Mouse (Mus musculus): ENCODE measurements around the gene Kcnn3. TPM values are rescaled to one million over a fixed set of nuclear protein-coding genes. Genes with fewer than 3 reads are reported as not detected.

Kcnn3 gene
- 10.6 and 16.4 TPM in 2 replicates for polyA plus RNA-seq (2012; rRNA removed)

DNA sequence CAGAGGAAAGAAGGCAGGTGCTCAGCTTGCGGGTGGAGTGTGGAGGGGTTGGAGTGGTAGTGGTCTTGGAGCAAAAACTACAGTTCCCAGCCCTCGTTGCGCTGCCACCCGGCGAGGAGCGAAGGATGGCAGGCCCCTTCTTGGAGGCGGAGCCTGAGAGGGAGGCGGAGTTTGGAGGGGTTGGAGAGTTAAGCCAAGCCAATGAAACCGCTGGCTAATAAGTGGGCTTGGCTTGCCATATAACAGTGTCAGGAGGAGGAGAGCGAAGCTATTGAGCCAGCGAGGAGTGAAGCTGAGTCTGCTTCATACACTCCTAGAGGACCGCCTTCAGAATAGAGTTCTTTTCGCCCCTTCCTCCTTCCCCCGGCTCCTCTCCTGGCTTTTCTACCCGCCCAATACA is at the start of gene Kcnn3:
Kcnn3 (plus strand) TSS at position 271 of the 400 bp plus-strand sequence.
- no peak for DNase-seq (ENCODE audit: low spot score)

- DNase-seq (ENCODE audit: low spot score) = no peak
Observed at GRCm38 (mm10) chr3:89472280-89472679, 47.7 kb upstream of the Kcnn3 start.

- no peak for DNase-seq (ENCODE audit: low spot score)
Observed at GRCm38 (mm10) chr3:89473838-89474237, 46.1 kb upstream of the Kcnn3 start.

DNA sequence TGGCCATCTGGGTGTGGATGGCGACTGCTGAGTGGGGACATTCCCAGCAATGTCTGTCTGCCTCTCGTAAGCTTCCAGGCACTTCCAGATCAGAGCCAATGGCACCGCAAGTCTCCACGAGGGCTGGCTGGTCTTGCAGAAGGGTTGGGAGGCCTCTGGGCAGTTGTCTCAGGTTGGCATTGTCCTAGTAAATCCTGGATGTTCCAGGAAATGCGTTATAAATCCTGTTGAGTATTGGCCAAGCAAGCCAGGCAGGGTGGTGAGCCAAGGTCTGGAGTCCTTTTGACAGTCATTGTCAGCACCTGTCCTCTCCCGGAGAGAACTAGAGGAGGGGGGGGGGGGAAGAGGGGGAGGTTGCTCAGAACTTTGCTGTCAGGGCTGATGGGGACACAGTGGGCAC is 40.9 kb upstream of the Kcnn3 start:
- no peak for DNase-seq (ENCODE audit: low spot score)

DNA sequence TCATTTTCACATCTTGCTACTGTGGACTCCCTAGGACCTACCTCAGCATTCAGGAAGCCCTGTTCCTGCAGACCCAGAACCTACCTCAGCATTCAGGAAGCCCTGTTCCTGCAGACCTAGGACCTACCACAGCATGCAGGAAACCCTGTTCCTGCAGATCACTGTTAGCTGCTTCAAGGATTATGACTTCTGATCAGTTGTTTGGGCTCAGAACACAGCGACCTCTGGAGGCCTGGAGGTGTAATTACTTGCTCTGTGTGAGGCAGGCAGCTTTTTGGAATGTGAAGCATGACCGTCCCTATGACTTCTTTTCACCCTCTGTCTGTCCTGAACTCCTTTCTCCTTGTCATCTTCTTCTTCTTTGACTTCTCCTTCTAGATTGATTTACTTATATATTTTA is 38.5 kb upstream of the Kcnn3 start:
- no peak for DNase-seq (ENCODE audit: low spot score)

DNA sequence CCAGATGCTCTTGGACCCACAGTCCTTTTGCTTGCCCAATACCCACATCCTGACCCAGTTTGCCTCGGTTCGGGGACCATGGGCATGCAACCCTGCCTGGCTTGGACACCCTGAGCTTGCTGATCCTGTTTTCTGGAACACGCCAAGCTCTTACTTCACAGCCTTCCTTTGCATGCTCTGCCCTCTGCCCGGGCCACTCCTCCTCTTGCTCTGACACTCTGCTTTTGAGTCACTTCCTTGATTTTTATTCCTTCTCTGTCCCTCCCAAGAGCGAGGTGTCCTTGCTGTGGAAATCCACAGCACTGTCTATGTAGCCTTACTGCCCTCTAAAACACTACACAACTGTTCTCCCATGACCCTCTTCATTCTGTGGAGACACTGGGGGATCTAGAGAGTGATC is 37.7 kb upstream of the Kcnn3 start:
- DNase-seq (ENCODE audit: low spot score) = no peak

DNA sequence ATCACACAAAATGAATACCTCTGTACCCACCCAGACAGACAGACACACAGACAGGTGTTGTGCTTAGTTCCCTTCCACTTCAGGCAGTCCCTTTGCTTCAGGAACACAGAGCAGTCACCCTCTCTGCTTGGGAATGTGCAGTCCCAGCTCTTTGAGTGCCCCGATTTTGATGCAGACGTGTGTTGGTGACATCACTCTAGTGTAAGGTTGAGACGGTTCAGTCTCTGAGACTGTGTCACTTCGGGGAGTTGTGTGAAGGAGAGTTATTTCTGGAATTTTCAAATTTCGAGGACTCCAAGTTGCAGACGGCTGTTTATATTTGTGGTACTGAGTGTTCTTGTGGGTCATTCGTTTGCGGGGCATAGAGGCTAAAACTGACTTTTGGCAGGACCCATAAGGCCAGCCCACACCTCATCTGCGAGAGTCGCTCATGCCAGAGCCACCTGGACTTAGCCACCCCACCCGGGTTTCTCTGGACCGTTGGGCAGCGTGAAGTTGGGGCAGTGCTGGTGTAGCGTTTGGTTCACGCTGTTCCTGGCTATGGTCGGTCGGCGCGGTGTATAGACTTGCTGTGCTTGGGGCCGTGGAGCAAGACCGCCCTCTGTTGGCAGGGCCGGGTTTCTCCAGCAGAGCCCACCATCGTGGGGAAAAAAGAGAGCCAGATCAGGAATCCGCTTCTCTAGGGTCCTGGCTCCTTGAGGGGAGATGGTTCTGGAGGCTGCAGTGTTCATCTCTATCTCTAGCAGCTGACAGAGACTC is 35.0 kb upstream of the Kcnn3 start:
- DNase-seq (ENCODE audit: low spot score) = peak; percentile 70

GRCm38 (mm10) chr3:89486111-89486510 is 33.9 kb upstream of the Kcnn3 start:
- DNase-seq (ENCODE audit: low spot score) = no peak

DNA sequence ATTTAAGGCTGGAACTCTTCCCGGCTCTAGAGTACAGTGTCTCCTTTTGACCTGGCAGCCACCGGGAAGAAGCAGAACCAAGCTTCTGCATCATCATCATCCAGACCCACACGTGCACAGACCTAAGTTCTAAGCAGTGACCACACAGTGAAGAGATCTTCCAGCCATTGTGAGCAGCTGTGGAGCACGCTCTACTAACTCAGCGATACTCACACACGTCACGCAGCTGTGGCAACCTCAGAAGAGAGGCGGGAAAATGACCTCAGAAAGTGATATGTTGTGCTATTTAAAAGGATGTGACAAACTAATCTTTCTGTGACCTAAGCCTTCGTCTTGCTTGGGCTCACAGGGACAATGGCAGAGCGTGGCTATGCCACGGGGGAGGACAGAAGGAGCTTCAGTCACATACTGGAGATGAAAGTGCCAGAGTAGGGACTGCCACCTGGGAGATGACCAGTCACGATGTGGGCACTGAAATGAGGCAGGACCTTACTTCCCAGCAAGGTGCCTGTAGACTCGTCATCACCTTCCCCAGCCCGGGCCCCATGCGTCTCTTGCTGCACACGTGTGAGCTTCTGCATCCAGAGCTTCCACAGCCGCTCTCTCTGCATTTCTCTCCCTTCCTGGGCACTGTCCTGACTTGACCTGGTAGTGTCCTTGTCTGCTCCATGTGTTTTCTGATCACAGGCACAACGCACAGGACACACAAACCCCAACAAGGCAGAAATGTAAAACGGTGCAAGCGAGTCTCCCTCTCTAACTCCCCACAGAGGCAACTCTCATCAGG is 32.9 kb upstream of the Kcnn3 start:
- DNase-seq (ENCODE audit: low spot score) = no peak

DNA sequence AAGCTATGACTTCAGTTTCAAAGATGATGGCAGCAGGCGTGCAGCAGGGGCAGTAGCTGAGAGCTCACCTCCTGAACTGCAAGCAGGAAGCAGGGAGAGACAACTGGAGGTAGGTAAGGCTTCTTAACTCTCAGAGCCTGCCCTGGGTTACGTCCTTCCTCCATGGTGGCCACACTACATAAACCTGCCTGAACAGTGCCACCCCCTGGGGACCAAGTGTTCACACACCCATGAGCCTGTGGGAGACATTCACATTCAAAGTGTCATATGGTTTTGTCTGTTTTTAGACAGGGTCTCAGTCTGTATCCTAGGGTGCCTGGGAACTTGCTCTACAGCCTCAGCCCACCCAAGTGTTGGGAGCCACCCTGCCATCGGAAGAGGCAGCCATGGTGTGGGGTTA is 29.2 kb upstream of the Kcnn3 start:
- no peak for DNase-seq (ENCODE audit: low spot score)

GRCm38 (mm10) chr3:89491559-89491958 is 28.4 kb upstream of the Kcnn3 start:
- no peak for DNase-seq (ENCODE audit: low spot score)

- DNase-seq (ENCODE audit: low spot score) = no peak
Observed at GRCm38 (mm10) chr3:89492701-89493151, 27.2 kb upstream of the Kcnn3 start.

- DNase-seq (ENCODE audit: low spot score) = no peak
Observed at GRCm38 (mm10) chr3:89494630-89495029, 25.3 kb upstream of the Kcnn3 start.

- DNase-seq (ENCODE audit: low spot score) = no peak
Observed at GRCm38 (mm10) chr3:89496366-89496765, 23.6 kb upstream of the Kcnn3 start.

GRCm38 (mm10) chr3:89499696-89500095 is 20.3 kb upstream of the Kcnn3 start:
- DNase-seq (ENCODE audit: low spot score) = no peak

DNA sequence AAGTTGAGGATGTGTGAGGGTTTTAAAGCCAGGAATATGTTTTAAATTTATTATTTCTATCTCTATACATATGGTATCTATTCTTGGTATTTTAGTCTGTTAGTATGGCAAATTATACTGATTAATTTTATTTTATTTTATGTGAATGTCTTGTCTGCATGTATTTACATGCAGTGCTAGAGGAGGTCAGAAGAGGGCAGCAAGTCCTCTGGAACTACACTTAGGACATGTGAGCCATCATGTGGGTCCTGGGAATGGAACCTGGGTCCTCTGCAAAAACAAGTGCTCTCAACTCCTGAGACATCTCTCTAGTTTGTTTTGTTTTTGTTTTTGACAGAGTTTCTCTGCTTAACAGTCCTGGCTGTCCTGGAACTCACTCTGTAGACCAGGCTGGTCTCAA is 18.5 kb upstream of the Kcnn3 start:
- no peak for DNase-seq (ENCODE audit: low spot score)

- no peak for DNase-seq (ENCODE audit: low spot score)
Observed at GRCm38 (mm10) chr3:89502551-89502950, 17.4 kb upstream of the Kcnn3 start.

DNA sequence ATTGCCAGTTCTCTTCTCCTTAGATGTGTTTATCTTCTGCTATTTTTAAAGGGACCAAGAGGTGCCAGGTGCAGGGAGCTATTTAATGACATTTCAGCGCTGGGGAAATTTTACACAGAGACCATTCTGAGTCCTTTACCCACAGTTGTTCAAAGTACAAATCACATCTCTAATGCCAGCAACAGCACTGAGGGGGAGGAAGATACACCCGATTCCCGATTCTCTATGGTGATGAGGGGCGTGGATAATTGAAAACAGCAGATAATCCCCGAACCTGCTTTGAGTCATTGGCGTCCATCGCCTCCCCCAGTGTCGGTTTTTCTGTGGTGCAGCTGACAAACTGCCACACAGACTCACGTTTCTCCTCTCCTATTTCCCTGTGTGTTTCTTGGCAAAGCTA is 11.9 kb upstream of the Kcnn3 start:
- no peak for DNase-seq (ENCODE audit: low spot score)

DNA sequence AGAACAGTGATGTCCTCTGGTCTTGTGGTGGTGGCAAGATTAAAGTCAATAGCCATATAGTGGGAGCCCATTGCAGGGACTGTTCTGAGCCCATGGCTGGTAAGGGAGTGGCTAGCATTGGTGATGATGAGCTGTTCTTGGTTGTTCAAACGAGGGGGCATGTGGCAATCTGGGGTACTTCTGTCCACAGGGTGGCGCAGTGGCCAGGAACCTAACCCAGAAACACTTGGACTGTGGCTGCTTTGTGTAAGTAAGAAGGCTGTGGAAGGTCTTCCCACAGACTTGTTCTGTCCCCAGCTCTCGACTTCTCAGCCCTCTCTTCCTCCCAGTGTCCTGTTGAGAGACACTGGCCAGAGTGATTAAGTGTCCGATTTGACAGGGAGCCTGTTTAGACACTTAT is 9.0 kb upstream of the Kcnn3 start:
- no peak for DNase-seq (ENCODE audit: low spot score)

- no peak for DNase-seq (ENCODE audit: low spot score)
Observed at GRCm38 (mm10) chr3:89511400-89511799, 8.6 kb upstream of the Kcnn3 start.

- no peak for DNase-seq (ENCODE audit: low spot score)
Observed at GRCm38 (mm10) chr3:89512225-89512624, 7.7 kb upstream of the Kcnn3 start.

GRCm38 (mm10) chr3:89515444-89515843 is 4.5 kb upstream of the Kcnn3 start:
- DNase-seq (ENCODE audit: low spot score) = no peak

- DNase-seq (ENCODE audit: low spot score) = no peak
Observed at GRCm38 (mm10) chr3:89516321-89516720, 3.6 kb upstream of the Kcnn3 start.
